Mouse (Mus musculus): ENCODE data around the gene Nfkb1. TPM values are rescaled to one million over a fixed set of nuclear protein-coding genes. Genes with fewer than 3 reads are reported as not detected.

Gene Nfkb1
- polyA plus RNA-seq, 1 experiment from 2014 or later, result 22.6 TPM

GRCm38 (mm10) chr3:135610221-135610620, 81.1 kb downstream of the Nfkb1 start:
- Histone ChIP-seq H3K27ac (ENCODE audit: low read length) (no peak overlapping the region), H3K4me3 (replicated peaks; ENCODE audit: low read length) (no peak overlapping the region), H3K9me3 (replicated peaks; ENCODE audit: control insufficient read depth, low read length) (no peaks in the 10 kb centered on the region), H3K4me1 (ENCODE audit: control insufficient read depth, insufficient read depth, low read length) (peaks cover 12% of the 10 kb centered on the region), H3K27me3 (ENCODE audit: control insufficient read depth, insufficient read depth, low read length) (no peaks in the 10 kb centered on the region), H3K36me3 (ENCODE audit: control insufficient read depth, insufficient read depth, low read length) (peaks cover 16% of the 10 kb centered on the region; the same call in 1 of the 2 replicates), H3K4me2 (ENCODE audit: low read depth, low read length) (no peak overlapping the region), H3K9ac (ENCODE audit: low read length) (no peak overlapping the region)
- WGBS, result 73% methylated on average over 3 of the region's 3 CpGs
- no peak for ATAC-seq (ENCODE audit: insufficient read depth, low FRiP score)

- H3K9ac ChIP-seq (ENCODE audit: low read length), result no peak overlapping the region
- WGBS, result 76% methylated on average over 24 of the region's 24 CpGs
- H3K4me2 ChIP-seq (ENCODE audit: low read depth, low read length), result peak overlapping the region; percentile 21; the same call in 1 of the 2 replicates
- H3K4me3 ChIP-seq (replicated peaks; ENCODE audit: low read length), result 0 out of 2 replicates have a peak overlapping the region, but pooled peaks have one; percentile 2
- H3K36me3 ChIP-seq (ENCODE audit: control insufficient read depth, insufficient read depth, low read length), result 0 out of 2 replicates have a peak, but pooled peaks cover 4% of the 10 kb centered on the region
- H3K27me3 ChIP-seq (ENCODE audit: control insufficient read depth, insufficient read depth, low read length), result no peaks in the 10 kb centered on the region
- peak overlapping the region; percentile 55 for H3K27ac ChIP-seq (ENCODE audit: low read length)
- no peak for ATAC-seq (ENCODE audit: insufficient read depth, low FRiP score)
- H3K4me1 ChIP-seq (ENCODE audit: control insufficient read depth, insufficient read depth, low read length), result peaks cover 18% of the 10 kb centered on the region
- no peaks in the 10 kb centered on the region for H3K9me3 ChIP-seq (replicated peaks; ENCODE audit: control insufficient read depth, low read length)
Observed at GRCm38 (mm10) chr3:135607660-135608473, 83.5 kb downstream of the Nfkb1 start.

- 51% methylated on average over 9 of the region's 9 CpGs for WGBS
- ATAC-seq (ENCODE audit: insufficient read depth, low FRiP score), result no peak
- Histone ChIP-seq H3K9ac (ENCODE audit: low read length) (no peak overlapping the region), H3K9me3 (replicated peaks; ENCODE audit: control insufficient read depth, low read length) (no peaks in the 10 kb centered on the region), H3K27me3 (ENCODE audit: control insufficient read depth, insufficient read depth, low read length) (no peaks in the 10 kb centered on the region), H3K27ac (ENCODE audit: low read length) (peak overlapping the region; percentile 34), H3K36me3 (ENCODE audit: control insufficient read depth, insufficient read depth, low read length) (peaks cover 4% of the 10 kb centered on the region; the same call in 1 of the 2 replicates), H3K4me3 (replicated peaks; ENCODE audit: low read length) (no peak overlapping the region), H3K4me1 (ENCODE audit: control insufficient read depth, insufficient read depth, low read length) (peaks cover 18% of the 10 kb centered on the region), H3K4me2 (ENCODE audit: low read depth, low read length) (no peak overlapping the region)
Observed at GRCm38 (mm10) chr3:135607021-135607420, 84.3 kb downstream of the Nfkb1 start.

- ATAC-seq (ENCODE audit: insufficient read depth, low FRiP score), result no peak; the same call in 1 of the 2 replicates
- H3K36me3 ChIP-seq (ENCODE audit: control insufficient read depth, insufficient read depth, low read length), result peaks cover 4% of the 10 kb centered on the region; the same call in 1 of the 2 replicates
- 77% methylated on average over 8 of the region's 8 CpGs for WGBS
- H3K27me3 ChIP-seq (ENCODE audit: control insufficient read depth, insufficient read depth, low read length), result no peaks in the 10 kb centered on the region
- H3K4me1 ChIP-seq (ENCODE audit: control insufficient read depth, insufficient read depth, low read length), result peaks cover 18% of the 10 kb centered on the region
- H3K9ac ChIP-seq (ENCODE audit: low read length), result no peak overlapping the region
- H3K4me2 ChIP-seq (ENCODE audit: low read depth, low read length), result no peak overlapping the region
- H3K4me3 ChIP-seq (replicated peaks; ENCODE audit: low read length), result no peak overlapping the region
- 0 out of 2 replicates have a peak overlapping the region, but pooled peaks have one; percentile 15 for H3K27ac ChIP-seq (ENCODE audit: low read length)
- no peaks in the 10 kb centered on the region for H3K9me3 ChIP-seq (replicated peaks; ENCODE audit: control insufficient read depth, low read length)
Observed at GRCm38 (mm10) chr3:135606592-135606991, 84.8 kb downstream of the Nfkb1 start.

GRCm38 (mm10) chr3:135605474-135605873, 85.9 kb downstream of the Nfkb1 start:
- WGBS, result 38% methylated on average over 4 of the region's 4 CpGs
- Histone ChIP-seq H3K9ac (ENCODE audit: low read length) (no peak overlapping the region), H3K4me3 (replicated peaks; ENCODE audit: low read length) (no peak overlapping the region), H3K9me3 (replicated peaks; ENCODE audit: control insufficient read depth, low read length) (no peaks in the 10 kb centered on the region), H3K4me1 (ENCODE audit: control insufficient read depth, insufficient read depth, low read length) (peaks cover 18% of the 10 kb centered on the region), H3K27me3 (ENCODE audit: control insufficient read depth, insufficient read depth, low read length) (no peaks in the 10 kb centered on the region), H3K27ac (ENCODE audit: low read length) (peak overlapping the region; percentile 64), H3K36me3 (ENCODE audit: control insufficient read depth, insufficient read depth, low read length) (peaks cover 4% of the 10 kb centered on the region; the same call in 1 of the 2 replicates), H3K4me2 (ENCODE audit: low read depth, low read length) (no peak overlapping the region)
- no peak for ATAC-seq (ENCODE audit: insufficient read depth, low FRiP score)

GRCm38 (mm10) chr3:135604626-135605417, 86.5 kb downstream of the Nfkb1 start:
- H3K27ac ChIP-seq (ENCODE audit: low read length), result peak overlapping the region; percentile 65
- 72% methylated on average over 10 of the region's 10 CpGs for WGBS
- H3K4me3 ChIP-seq (replicated peaks; ENCODE audit: low read length), result no peak overlapping the region

GRCm38 (mm10) chr3:135602731-135603130, 88.6 kb downstream of the Nfkb1 start:
- peaks cover 4% of the 10 kb centered on the region for H3K36me3 ChIP-seq (ENCODE audit: control insufficient read depth, insufficient read depth, low read length)
- no peaks in the 10 kb centered on the region for H3K9me3 ChIP-seq (replicated peaks; ENCODE audit: control insufficient read depth, low read length)
- no peak overlapping the region for H3K27ac ChIP-seq (ENCODE audit: low read length)
- no peaks in the 10 kb centered on the region for H3K27me3 ChIP-seq (ENCODE audit: control insufficient read depth, insufficient read depth, low read length)
- no peak overlapping the region for H3K9ac ChIP-seq (ENCODE audit: low read length)
- H3K4me1 ChIP-seq (ENCODE audit: control insufficient read depth, insufficient read depth, low read length), result peaks cover 18% of the 10 kb centered on the region
- no peak overlapping the region for H3K4me2 ChIP-seq (ENCODE audit: low read depth, low read length)
- H3K4me3 ChIP-seq (replicated peaks; ENCODE audit: low read length), result no peak overlapping the region
- 81% methylated on average over 10 of the region's 10 CpGs for WGBS
- no peak for ATAC-seq (ENCODE audit: insufficient read depth, low FRiP score)

More at GRCm38 (mm10) chr3:135604626-135605417, 86.5 kb downstream of the Nfkb1 start:
- Histone ChIP-seq H3K9me3 (replicated peaks; ENCODE audit: control insufficient read depth, low read length) (no peaks in the 10 kb centered on the region), H3K36me3 (ENCODE audit: control insufficient read depth, insufficient read depth, low read length) (peaks cover 8% of the 10 kb centered on the region), H3K4me2 (ENCODE audit: low read depth, low read length) (no peak overlapping the region), H3K9ac (ENCODE audit: low read length) (no peak overlapping the region), H3K4me1 (ENCODE audit: control insufficient read depth, insufficient read depth, low read length) (peaks cover 18% of the 10 kb centered on the region), H3K27me3 (ENCODE audit: control insufficient read depth, insufficient read depth, low read length) (no peaks in the 10 kb centered on the region)
- ATAC-seq (ENCODE audit: insufficient read depth, low FRiP score), result no peak

GRCm38 (mm10) chr3:135598355-135598754, 93.0 kb downstream of the Nfkb1 start:
- H3K27ac ChIP-seq (ENCODE audit: low read length), result 0 out of 2 replicates have a peak overlapping the region, but pooled peaks have one; percentile 29
- H3K36me3 ChIP-seq (ENCODE audit: control insufficient read depth, insufficient read depth, low read length), result peaks cover 10% of the 10 kb centered on the region
- no peaks in the 10 kb centered on the region for H3K27me3 ChIP-seq (ENCODE audit: control insufficient read depth, insufficient read depth, low read length)
- 83% methylated on average over 3 of the region's 3 CpGs for WGBS
- peaks cover 15% of the 10 kb centered on the region for H3K4me1 ChIP-seq (ENCODE audit: control insufficient read depth, insufficient read depth, low read length)
- H3K9ac ChIP-seq (ENCODE audit: low read length), result no peak overlapping the region
- no peak overlapping the region for H3K4me2 ChIP-seq (ENCODE audit: low read depth, low read length)
- no peak overlapping the region for H3K4me3 ChIP-seq (replicated peaks; ENCODE audit: low read length)
- no peaks in the 10 kb centered on the region for H3K9me3 ChIP-seq (replicated peaks; ENCODE audit: control insufficient read depth, low read length)
- ATAC-seq (ENCODE audit: insufficient read depth, low FRiP score), result no peak

Data from stomach, embryonic 16.5 days (tissue).